12 mouse cellular contexts compared by ENCODE assay signal in genomic region chr5:3387138-3387537, GRCm38 (mm10). TPM values are rescaled to one million over a fixed set of nuclear protein-coding genes. Genes with fewer than 3 reads are reported as not detected.
DNase-seq lines count a peak whose midpoint lies in the region; ATAC-seq and TF ChIP-seq lines count a peak whose summit lies in the region.
"Had no signal": no experiment of that assay in that cellular context is flagged by ENCODE, and none has a peak within 500 bp of the region (broad histone marks: within the 10 kb centered on the region; RNA-seq: fewer than 3 reads in every experiment).

No protein-coding gene starts in this region.

- H3K4me2 ChIP-seq in hindbrain, embryonic 13.5 days, result no peak overlapping the region
- peak overlapping the region; percentile 14; the same call in 1 of the 2 replicates for H3K4me2 ChIP-seq in liver, postnatal 0 days (ENCODE audit: low read depth, low read length)

- no peak for TF ChIP-seq CTCF in liver, postnatal 0 days (IDR thresholded peaks at IDR 0.05; ENCODE audit: low read depth)

- 48% methylated on average over 5 of the region's 5 CpGs for WGBS in hindbrain, embryonic 13.5 days
- WGBS in hindbrain, embryonic 10.5 days, result 58% methylated on average over 5 of the region's 5 CpGs
- WGBS in liver, postnatal 0 days (ENCODE audit: insufficient replicate concordance), result 28% methylated on average over 5 of the region's 5 CpGs

- no peak overlapping the region for H3K9ac ChIP-seq in hindbrain, embryonic 13.5 days
- H3K9ac ChIP-seq in liver, postnatal 0 days (replicated peaks), result no peak overlapping the region

- no peak overlapping the region for H3K4me3 ChIP-seq in hindbrain, embryonic 13.5 days
- no peak overlapping the region for H3K4me3 ChIP-seq in hindbrain, embryonic 10.5 days
- no peak overlapping the region for H3K4me3 ChIP-seq in liver, postnatal 0 days (ENCODE audit: low read depth, low read length)

- 0 out of 2 replicates have a peak, but pooled peaks have one; percentile 28 for ATAC-seq in hindbrain, embryonic 13.5 days (ENCODE audit: low FRiP score)
- peak; percentile 67 for ATAC-seq in liver, postnatal 0 days

- H3K27me3 ChIP-seq in hindbrain, embryonic 13.5 days, result no peaks in the 10 kb centered on the region
- H3K27me3 ChIP-seq in hindbrain, embryonic 10.5 days (ENCODE audit: insufficient read depth, poor library complexity, severe bottlenecking), result no peaks in the 10 kb centered on the region
- no peaks in the 10 kb centered on the region for H3K27me3 ChIP-seq in liver, postnatal 0 days (ENCODE audit: insufficient read depth, low read length)

- H3K4me1 ChIP-seq in hindbrain, embryonic 13.5 days (replicated peaks), result peaks cover 5% of the 10 kb centered on the region; the same call in 1 of the 2 replicates
- peaks cover 15% of the 10 kb centered on the region for H3K4me1 ChIP-seq in hindbrain, embryonic 10.5 days (replicated peaks)
- H3K4me1 ChIP-seq in liver, postnatal 0 days (ENCODE audit: insufficient read depth), result peaks cover 31% of the 10 kb centered on the region

- no peak overlapping the region for H3K27ac ChIP-seq in hindbrain, embryonic 13.5 days
- no peak overlapping the region for H3K27ac ChIP-seq in hindbrain, embryonic 10.5 days
- peak overlapping the region; percentile 69 for H3K27ac ChIP-seq in liver, postnatal 0 days (ENCODE audit: low read depth)

- H3K36me3 ChIP-seq in hindbrain, embryonic 13.5 days, result no peaks in the 10 kb centered on the region
- H3K36me3 ChIP-seq in hindbrain, embryonic 10.5 days, result no peaks in the 10 kb centered on the region
- H3K36me3 ChIP-seq in liver, postnatal 0 days (replicated peaks; ENCODE audit: insufficient read depth, low read length), result 0 out of 2 replicates have a peak, but pooled peaks cover 3% of the 10 kb centered on the region

- no peaks in the 10 kb centered on the region for H3K9me3 ChIP-seq in hindbrain, embryonic 13.5 days
- no peaks in the 10 kb centered on the region for H3K9me3 ChIP-seq in hindbrain, embryonic 10.5 days
- H3K9me3 ChIP-seq in liver, postnatal 0 days (ENCODE audit: low read length), result no peaks in the 10 kb centered on the region

- no peak for TF ChIP-seq EP300 in liver, postnatal 0 days (IDR thresholded peaks at IDR 0.05; ENCODE audit: low read depth)

- DNase-seq in cerebellum, postnatal 10 days, result peak; percentile 58 to 66
- DNase-seq in cerebellum, adult 9-11 months, result no peak
- DNase-seq in hindbrain, embryonic 10.5 days (ENCODE audit: low spot score), result no peak
- DNase-seq in ZHBTc4 (ENCODE audit: low read depth, low spot score), result peak; percentile 64
- DNase-seq in liver, postnatal 0 days, result no peak
- DNase-seq in thymus, postnatal 25 days, result no peak
- no peak for DNase-seq in natural killer cell, adult 2 months (ENCODE audit: low spot score in 2 of 2)
- DNase-seq: adrenal gland, postnatal 14 days; cerebellum, adult 9-10 months; kidney, adult 8-10 months; layer of hippocampus, adult 9-11 months had no signal

RNA-seq across cellular contexts. Expression of gene Cdk6, which starts 45.9 kb away (rescaled TPM):
- 11.8 and 12.3 TPM in 2 replicates for polyA plus RNA-seq in hindbrain, embryonic 13.5 days (2015; fragmentation: Nextera tagmentation; extraction: Ambion mirVana)
- polyA plus RNA-seq in hindbrain, embryonic 10.5 days (2016; fragmentation: Nextera tagmentation; extraction: Ambion mirVana), result 18.3 and 20.0 TPM in 2 replicates
- 17.1 and 17.3 TPM in 2 replicates for polyA plus RNA-seq in liver, postnatal 0 days (2015; fragmentation: Nextera tagmentation; extraction: Ambion mirVana)

Comparison
In these comparisons a context has a peak if more than half of its experiments do, and no peak if none do; other contexts are left out.
1. DNase-seq: peak in cerebellum, postnatal 10 days (2 of 2) and ZHBTc4 (single experiment); none in cerebellum, adult 9-11 months (single experiment), hindbrain, embryonic 10.5 days (single experiment), liver, postnatal 0 days (single experiment), thymus, postnatal 25 days (single experiment) and natural killer cell, adult 2 months (0 of 2).